Mouse (Mus musculus) frontal cortex, postnatal 36 days (tissue): ENCODE measurements at regions not wholly inside any gene's neighbourhood (a gene's known extent, or its start where the extent isn't known, plus 50 kb on each side); places are given as distances from the start of the nearest gene placed in this dataset.

Experiments
- DNase-seq, 2 experiments: peaks; one replicate each; pipeline ENCODE4 v3.0.0; 2022; ENCODE audit warnings: low spot score in 2 of 2

DNA sequence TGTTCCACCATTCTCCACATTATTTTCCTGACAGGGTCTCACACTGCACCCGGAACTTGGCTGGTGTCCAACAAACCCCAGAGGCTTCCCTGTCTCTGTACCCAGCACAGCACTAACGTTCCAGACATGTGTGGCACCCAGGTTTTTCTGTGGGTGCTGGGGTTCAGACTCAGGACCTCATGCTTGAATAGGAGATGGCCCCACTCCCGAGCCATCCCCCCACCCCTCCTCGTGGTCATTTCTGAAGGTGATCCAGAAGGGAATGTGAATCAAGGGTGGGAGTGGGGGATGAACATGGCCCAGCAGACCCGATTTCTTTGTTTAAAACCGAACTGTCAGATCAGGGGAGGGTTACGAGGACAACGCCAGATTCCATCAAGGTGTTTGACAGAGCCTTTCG, 245.6 kb downstream of the Tbc1d1 start:
- DNase-seq, result no peak

DNA sequence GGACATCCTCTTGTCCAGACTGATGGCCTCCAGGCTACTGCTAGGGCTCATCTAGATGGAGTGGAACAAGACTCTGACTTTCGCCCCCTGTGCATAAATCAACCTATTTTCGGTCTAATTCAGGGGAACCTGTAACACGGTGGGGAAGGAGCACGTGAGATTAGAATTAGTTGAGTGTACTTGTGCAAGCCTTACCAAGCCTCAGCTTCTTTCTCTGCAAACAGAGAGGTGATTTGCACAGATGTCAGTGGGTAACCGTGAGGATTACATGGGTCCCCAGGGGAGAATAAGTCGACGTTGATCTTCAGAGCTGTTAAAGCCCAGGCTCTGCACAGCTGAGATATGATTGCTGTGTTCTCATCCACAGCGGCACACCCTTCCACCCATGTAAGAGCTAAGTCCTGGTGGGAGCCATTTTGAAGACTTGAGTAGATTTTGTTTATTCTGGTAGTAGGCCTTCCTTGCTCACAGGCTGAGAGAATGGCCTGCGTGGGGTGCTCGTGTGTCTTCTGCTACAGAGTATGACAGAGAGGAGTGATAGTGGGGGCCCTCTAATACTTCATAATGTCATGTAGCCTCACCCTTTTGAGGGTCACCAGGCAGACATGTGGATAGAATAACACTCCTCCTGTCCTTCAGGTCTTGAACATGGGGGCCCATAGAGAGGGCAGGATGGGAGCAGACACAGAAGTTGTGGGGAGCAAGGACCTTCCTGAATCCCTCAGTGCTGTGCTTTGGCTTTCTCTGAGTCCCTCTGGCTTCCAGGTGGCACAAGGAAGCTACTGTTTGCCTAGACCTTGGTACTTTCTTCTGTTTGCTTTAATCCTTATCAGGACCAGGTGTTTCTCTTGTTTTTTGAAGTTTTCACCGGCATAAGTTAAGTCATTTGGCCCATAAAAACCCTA, 247.2 kb downstream of the Tbc1d1 start:
- no peak for DNase-seq

DNA sequence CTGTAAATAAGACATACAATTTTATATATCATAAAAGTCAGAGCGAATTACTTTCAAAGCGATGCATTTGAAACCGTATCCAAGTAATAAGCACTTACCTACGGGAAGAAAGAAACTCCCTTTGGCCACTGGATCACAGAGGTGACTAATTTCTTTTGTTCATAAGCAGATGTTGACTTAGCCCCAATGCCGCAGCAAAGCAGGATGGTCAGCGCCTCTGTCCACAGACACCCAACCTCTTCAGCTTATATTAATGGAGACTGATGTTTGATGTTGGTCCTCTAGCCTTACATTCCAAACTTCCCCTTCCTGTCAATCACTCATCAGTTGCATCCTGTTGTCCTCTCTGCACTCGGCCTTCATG, 247.9 kb downstream of the Tbc1d1 start:
- DNase-seq, result no peak

DNA sequence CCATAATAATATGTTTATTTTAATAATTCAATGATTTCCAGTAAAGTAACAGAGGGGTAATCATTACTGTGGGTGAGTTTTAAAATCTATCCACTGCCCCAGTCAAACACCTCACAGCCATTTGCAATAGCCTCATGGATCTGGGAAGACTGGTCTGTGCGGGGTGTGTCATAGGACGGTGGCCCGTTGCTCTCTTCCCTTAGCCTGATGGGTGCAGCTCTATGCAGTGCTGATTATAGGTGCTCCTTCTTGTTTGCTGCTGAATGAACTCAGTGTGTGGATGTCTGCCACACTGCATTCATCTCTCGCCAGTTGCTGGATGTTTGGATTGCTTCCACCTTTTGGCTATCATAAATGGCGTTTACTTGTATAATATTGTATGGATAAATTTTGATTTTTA, 248.4 kb downstream of the Tbc1d1 start:
- DNase-seq, result no peak

- no peak for DNase-seq
Measured at GRCm38 (mm10) chr5:64408938-64409337, 252.8 kb downstream of the Tbc1d1 start.

- no peak for DNase-seq
Measured at GRCm38 (mm10) chr5:64410621-64411020, 254.5 kb downstream of the Tbc1d1 start.

- no peak for DNase-seq
Measured at GRCm38 (mm10) chr5:64414519-64414918, 258.4 kb downstream of the Tbc1d1 start.

GRCm38 (mm10) chr5:64419395-64419794, 263.3 kb downstream of the Tbc1d1 start:
- DNase-seq, result no peak

GRCm38 (mm10) chr5:64422787-64423587, 266.9 kb downstream of the Tbc1d1 start:
- no peak for DNase-seq

- DNase-seq, result no peak
Measured at GRCm38 (mm10) chr5:64428822-64429221, 272.7 kb downstream of the Tbc1d1 start.

DNA sequence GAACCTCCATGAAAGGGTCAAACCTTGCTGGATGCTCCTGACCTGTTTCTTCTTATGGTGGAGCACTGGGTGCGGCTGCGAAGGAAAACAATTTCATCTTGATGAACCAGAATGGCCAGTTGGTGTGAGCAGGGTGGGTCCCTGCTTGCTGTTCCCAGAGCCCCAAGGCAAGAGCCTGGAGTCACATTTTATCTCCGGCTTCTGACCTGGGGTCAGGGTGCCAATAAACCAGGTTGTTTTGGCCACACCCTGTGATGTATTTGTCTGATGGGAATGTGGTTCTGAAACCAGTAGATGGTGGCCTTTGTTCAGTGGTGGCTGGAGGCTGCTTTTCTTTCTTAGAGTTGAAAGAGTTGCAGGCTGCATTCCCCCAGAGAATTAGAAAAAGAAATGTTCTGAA, 274.4 kb downstream of the Tbc1d1 start:
- no peak for DNase-seq

DNA sequence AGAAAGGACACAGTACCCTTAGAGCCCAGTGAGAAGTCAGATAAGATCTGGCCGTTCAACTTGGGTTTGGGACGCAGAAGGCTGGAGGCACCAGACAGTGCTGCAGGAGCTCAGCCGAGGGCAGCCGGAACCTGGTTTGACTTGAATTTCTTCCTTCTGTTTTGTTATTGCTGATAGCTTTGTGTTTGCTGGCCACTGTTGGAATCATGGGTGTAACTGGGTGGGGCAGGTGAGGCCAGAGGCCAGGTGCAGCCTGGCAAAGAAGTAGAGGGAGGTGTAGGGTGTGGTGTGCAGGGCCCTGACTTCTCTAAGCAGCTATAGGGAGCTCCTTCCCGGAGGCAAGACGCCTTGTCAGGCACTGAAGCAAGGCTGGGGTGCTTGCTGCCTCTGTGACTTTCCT, 275.5 kb downstream of the Tbc1d1 start:
- no peak for DNase-seq

GRCm38 (mm10) chr5:64433786-64434185, 277.7 kb downstream of the Tbc1d1 start:
- no peak for DNase-seq

- no peak for DNase-seq
Measured at GRCm38 (mm10) chr5:64435491-64435890, 279.4 kb downstream of the Tbc1d1 start.

DNA sequence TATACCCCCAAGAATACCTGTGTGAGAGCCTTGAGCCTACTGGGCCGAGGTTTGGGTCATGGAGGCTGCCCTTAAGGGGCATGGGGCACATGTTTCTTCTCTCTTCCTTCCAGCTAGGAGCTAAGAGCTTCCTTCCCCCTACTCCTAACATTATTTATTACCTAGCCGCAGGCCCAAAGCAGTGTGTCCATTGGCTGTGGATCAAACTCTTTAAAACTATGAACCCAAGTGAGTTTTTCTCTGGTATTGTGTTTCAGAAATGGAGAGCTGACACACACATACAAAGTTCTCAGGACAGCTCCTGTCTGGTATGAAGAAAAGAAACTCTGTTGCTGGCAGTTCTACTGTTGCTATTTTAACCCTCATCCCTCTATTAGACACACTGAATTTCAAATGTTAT, 279.9 kb downstream of the Tbc1d1 start:
- DNase-seq, result no peak

DNA sequence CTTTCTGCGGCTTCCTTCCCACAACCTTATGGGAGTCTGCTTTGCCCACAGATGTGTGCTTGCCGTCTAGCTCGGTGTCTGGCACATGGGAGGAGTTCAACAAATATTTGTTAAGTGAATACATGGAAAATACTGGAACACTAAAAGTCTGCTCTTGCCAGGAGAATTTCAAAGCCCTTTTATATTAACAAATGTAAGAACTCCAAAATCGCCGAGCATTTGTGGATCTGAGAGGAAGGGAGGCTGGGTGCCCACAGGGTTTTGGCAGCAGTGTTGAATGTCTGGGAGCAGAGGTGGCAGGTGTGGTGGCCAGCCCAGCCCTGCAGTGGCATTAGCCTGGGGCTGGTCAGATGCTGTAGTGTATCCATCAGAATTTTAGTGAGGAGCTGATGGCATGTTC, 281.6 kb downstream of the Tbc1d1 start:
- DNase-seq, result no peak

DNA sequence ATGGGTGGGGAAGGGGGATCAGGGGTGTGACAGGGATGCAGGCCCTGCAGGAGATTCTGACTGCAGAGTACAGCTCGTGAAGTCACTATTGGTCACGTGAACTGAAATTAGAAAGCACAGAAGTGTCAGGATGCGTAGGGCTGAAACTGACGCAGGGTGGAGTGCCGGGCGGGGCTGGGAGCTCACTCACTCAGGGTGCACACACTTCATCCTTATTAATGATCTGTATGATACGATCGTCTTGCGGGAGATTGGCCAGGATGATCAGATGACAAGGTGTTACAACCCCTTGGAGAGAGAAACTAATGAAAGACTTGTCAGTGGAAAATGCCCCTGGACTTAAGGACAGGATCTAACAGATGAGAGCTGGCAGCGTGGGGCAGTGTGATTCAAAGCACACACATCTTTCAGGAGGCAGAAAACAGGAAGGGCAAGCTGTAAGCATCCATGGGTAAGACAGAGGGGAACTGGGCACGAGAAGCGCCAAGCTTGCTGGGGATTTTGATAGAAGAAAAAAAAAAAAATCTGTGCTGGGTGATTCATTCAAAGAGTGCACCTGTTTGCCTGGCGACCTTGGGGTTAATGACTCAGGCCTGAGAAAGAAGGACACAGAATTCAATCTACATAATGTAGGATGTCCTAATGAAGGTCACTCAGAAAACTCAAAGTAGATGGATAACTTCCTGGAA, 282.5 kb downstream of the Tbc1d1 start:
- no peak for DNase-seq

DNA sequence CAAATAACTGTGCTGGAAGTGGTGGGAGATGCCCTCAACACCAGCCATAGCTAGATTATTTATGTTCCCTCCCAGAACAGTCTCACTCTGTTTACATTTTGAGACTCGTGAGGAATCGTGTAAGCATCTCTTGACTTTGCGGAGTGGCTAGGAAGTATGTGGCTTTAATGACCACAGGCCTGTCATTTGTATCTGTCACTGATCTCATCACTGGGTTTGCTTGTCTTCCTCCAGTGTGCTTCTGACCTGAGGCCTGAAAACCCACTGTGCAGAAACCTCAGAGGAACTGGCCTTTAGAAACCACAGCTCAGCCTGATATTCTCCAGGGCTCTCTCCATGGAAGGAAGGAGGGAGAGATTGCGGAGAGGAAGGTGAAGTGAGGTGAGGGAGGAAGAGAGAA, 291.7 kb downstream of the Tbc1d1 start:
- no peak for DNase-seq

- DNase-seq, result no peak
Measured at GRCm38 (mm10) chr5:64452668-64453334, 296.7 kb downstream of the Tbc1d1 start.

- DNase-seq, result no peak
Measured at GRCm38 (mm10) chr5:64459807-64460206, 303.7 kb downstream of the Tbc1d1 start.

DNA sequence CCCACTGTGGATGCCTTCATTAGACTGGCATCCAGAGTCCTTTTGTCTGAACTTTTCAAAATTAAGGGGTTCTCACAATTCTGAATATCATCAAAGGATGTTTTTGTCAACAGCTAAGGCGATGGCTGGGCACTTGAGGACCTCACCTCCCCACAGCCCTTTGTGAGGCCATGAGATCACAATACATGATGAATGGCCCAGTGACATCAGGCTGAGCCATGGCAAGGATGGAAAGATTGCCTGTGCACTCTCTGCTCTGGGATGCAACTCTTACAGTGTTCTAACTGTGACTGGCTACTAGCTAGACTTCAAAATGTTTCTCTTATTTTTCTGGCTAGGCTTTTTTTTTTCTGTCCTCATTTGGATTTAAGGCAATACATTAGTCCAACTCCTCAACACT, 304.8 kb downstream of the Tbc1d1 start:
- DNase-seq, result no peak

DNA sequence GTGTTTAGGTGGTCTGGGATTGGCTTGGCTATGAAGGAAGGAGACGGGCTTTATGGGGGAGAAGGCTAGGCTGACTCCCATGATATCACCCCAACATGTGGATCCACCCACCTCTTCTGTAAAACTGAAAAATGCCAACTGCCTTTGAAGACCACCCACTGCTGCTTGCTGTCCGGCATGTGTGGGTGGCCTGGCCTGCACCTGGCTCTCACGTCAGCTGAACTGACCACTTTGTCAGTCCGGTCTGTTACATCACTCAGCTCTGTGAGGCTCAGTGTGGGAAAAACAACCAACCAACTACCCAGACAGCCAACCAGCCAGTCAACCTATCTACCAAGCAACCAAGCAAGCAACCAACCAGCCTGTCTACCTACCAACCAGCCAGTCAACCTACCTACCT, 305.5 kb downstream of the Tbc1d1 start:
- DNase-seq, result no peak
